Comparison of ENCODE assay signal across 13 mouse cellular contexts in genomic region chr4:143067006-143067405, GRCm38 (mm10).
A peak's percentile ranks its signal among the peaks of the same experiment; 100 is the strongest.
DNase-seq lines count a peak whose midpoint lies in the region.
"Had no signal": no experiment of that assay in that cellular context is flagged by ENCODE, and none has a peak within 500 bp of the region (broad histone marks: within the 10 kb centered on the region; RNA-seq: fewer than 3 reads in every experiment).

No protein-coding gene starts in this region.

- peak; percentile 35 to 85 for DNase-seq in adrenal gland, adult (ENCODE audit: inconsistent age in 2 of 2, low spot score in 1 of 2)
- no peak for DNase-seq in adrenal gland, postnatal 10 days
- DNase-seq in adrenal gland, adult 8-10 months = peak; percentile 70
- DNase-seq in adrenal gland, postnatal 4 days (ENCODE audit: low spot score in 2 of 2) = no peak
- DNase-seq in urinary bladder, postnatal 14 days (ENCODE audit: low spot score) = no peak
- DNase-seq: B cell, adult 2 months; cerebellum, adult 11 months; cerebellum, adult 18-20 months; cerebellum, adult 8-10 months; cerebellum, adult 9-11 months; cerebellum, postnatal 14 days; cerebellum, postnatal 36 days; embryo, embryonic 11 days had no signal

Comparison
In these comparisons a context has a peak if more than half of its experiments do, and no peak if none do; other contexts are left out.
1. DNase-seq: peak in adrenal gland, adult (2 of 2) and adrenal gland, adult 8-10 months (single experiment); none in adrenal gland, postnatal 10 days (single experiment), adrenal gland, postnatal 4 days (0 of 2) and urinary bladder, postnatal 14 days (single experiment).